Mouse (Mus musculus) MEL (cell line): ENCODE data around the gene Gm10518. TPM values are rescaled to one million over a fixed set of nuclear protein-coding genes. Genes with fewer than 3 reads are reported as not detected.

Experiments
- DNase-seq: peaks from one replicate; pipeline ENCODE4 v3.0.0; 2011; ENCODE audit warnings: low read depth, low spot score
- H3K27ac ChIP-seq: 2 replicates; pipeline ENCODE4 v1.5.1; 2012; ENCODE audit warnings: low read depth, mild to moderate bottlenecking, control low read depth, low read length, moderate library complexity; ENCODE audit not compliant: control insufficient read depth
- H3K27me3 ChIP-seq, 2 experiments: fragments of 150-350 bp in 1 of 2; sonication (generic) in 1 of 2; 2 replicates each; pipeline ENCODE4 v1.6.1; 2012; ENCODE audit warnings: low read length in 2 of 2, mild to moderate bottlenecking in 2 of 2, improper control_type of control experiment in 1 of 2, moderate library complexity in 1 of 2; ENCODE audit not compliant: insufficient read depth in 2 of 2, control insufficient read depth in 1 of 2
- H3K36me3 ChIP-seq, 2 experiments: 2 replicates each; pipeline ENCODE4 v1.6.1; 2012 to 2014; ENCODE audit warnings: low read length in 2 of 2, improper control_type of control experiment in 1 of 2, inconsistent platforms in 1 of 2, mild to moderate bottlenecking in 1 of 2; ENCODE audit not compliant: insufficient read depth in 2 of 2, control insufficient read depth in 1 of 2
- H3K4me1 ChIP-seq, 2 experiments: fragments of 150-350 bp in 1 of 2; sonication (generic) in 1 of 2; 2 replicates each; pipeline ENCODE4 v1.6.1; 2012; ENCODE audit warnings: low read length in 2 of 2, improper control_type of control experiment in 1 of 2, mild to moderate bottlenecking in 1 of 2; ENCODE audit not compliant: insufficient read depth in 2 of 2, control insufficient read depth in 1 of 2
- H3K4me3 ChIP-seq, 2 experiments: fragments of 150-350 bp in 1 of 2; sonication (generic) in 1 of 2; 2 replicates each; pipeline ENCODE4 v1.5.1; 2012; ENCODE audit warnings: low read depth in 2 of 2, low read length in 2 of 2, mild to moderate bottlenecking in 2 of 2, moderate library complexity in 2 of 2, control low read depth in 1 of 2, improper control_type of control experiment in 1 of 2; ENCODE audit not compliant: control insufficient read depth in 1 of 2, insufficient read depth in 1 of 2
- H3K79me2 ChIP-seq: 2 replicates; pipeline ENCODE4 v1.6.1; 2012; ENCODE audit warnings: mild to moderate bottlenecking, low read length, moderate library complexity; ENCODE audit not compliant: control insufficient read depth, poor library complexity, insufficient read depth
- H3K9ac ChIP-seq: 2 replicates; pipeline ENCODE4 v1.6.1; 2012; ENCODE audit warnings: low read depth, mild to moderate bottlenecking, control low read depth, low read length, moderate library complexity; ENCODE audit not compliant: control insufficient read depth, poor library complexity, severe bottlenecking
- H3K9me3 ChIP-seq: fragments of 150-350 bp; sonication (generic); replicated peaks from 2 replicates; pipeline ENCODE4 v1.6.1; 2012; ENCODE audit warnings: mild to moderate bottlenecking, low read length, improper control_type of control experiment, moderate library complexity; ENCODE audit not compliant: insufficient read depth
- CTCF ChIP-seq, 3 experiments: IDR thresholded peaks in 2 of 3; conservative IDR thresholded peaks in 1 of 3; 2 replicates each; pipeline ENCODE4 v1.5.1; 2011 to 2012; ENCODE audit warnings: low read length in 3 of 3, low read depth in 2 of 3, mild to moderate bottlenecking in 2 of 3, improper control_type of control experiment in 1 of 3, inconsistent platforms in 1 of 3, mixed read lengths in 1 of 3, moderate library complexity in 1 of 3; ENCODE audit not compliant: control insufficient read depth in 1 of 3, insufficient read depth in 1 of 3, poor library complexity in 1 of 3, severe bottlenecking in 1 of 3
- ELF1 ChIP-seq: IDR thresholded peaks from 2 replicates; pipeline ENCODE4 v1.6.1; 2014; ENCODE audit warnings: low read depth, mild to moderate bottlenecking, inconsistent platforms, low read length, improper control_type of control experiment, moderate library complexity
- GABPA ChIP-seq: IDR thresholded peaks from 2 replicates; pipeline ENCODE4 v1.6.1; 2012; ENCODE audit warnings: low read depth, mild to moderate bottlenecking, inconsistent platforms, low read length, improper control_type of control experiment, moderate library complexity
- HCFC1 ChIP-seq: IDR thresholded peaks from 2 replicates; pipeline ENCODE4 v1.6.1; 2012; ENCODE audit warnings: low read depth, mild to moderate bottlenecking, inconsistent platforms, low read length, improper control_type of control experiment, moderate library complexity
- MAFK ChIP-seq: IDR thresholded peaks from 2 replicates; pipeline ENCODE4 v1.6.1; 2011; ENCODE audit warnings: low read depth, mild to moderate bottlenecking, low read length, improper control_type of control experiment, borderline replicate concordance
- MAZ ChIP-seq: IDR thresholded peaks from 2 replicates; pipeline ENCODE4 v1.6.1; 2012; ENCODE audit warnings: low read depth, mild to moderate bottlenecking, inconsistent platforms, low read length, improper control_type of control experiment
- MYB ChIP-seq: IDR thresholded peaks from 2 replicates; pipeline ENCODE4 v1.6.1; 2011; ENCODE audit warnings: mild to moderate bottlenecking, low read depth, low read length, improper control_type of control experiment
- MYC ChIP-seq: IDR thresholded peaks from 2 replicates; pipeline ENCODE4 v1.6.1; 2011; ENCODE audit warnings: low read depth, mild to moderate bottlenecking, low read length, improper control_type of control experiment, moderate library complexity
- NELFE ChIP-seq: IDR thresholded peaks from 2 replicates; pipeline ENCODE4 v1.6.1; 2011; ENCODE audit warnings: low read depth, low read length, improper control_type of control experiment
- POLR2AphosphoS2 ChIP-seq: IDR thresholded peaks from 2 replicates; pipeline ENCODE4 v1.6.1; 2011; ENCODE audit warnings: low read length, improper control_type of control experiment
- RAD21 ChIP-seq: IDR thresholded peaks from 2 replicates; pipeline ENCODE4 v1.6.1; 2011; ENCODE audit warnings: mild to moderate bottlenecking, low read depth, low read length, improper control_type of control experiment
- SIN3A ChIP-seq: IDR thresholded peaks from 2 replicates; pipeline ENCODE4 v1.6.1; 2012; ENCODE audit warnings: low read length, improper control_type of control experiment, inconsistent platforms
- SMC3 ChIP-seq: IDR thresholded peaks from 2 replicates; pipeline ENCODE4 v1.6.1; 2011; ENCODE audit warnings: low read depth, low read length, improper control_type of control experiment
- TAL1 ChIP-seq: IDR thresholded peaks from 2 replicates; pipeline ENCODE4 v1.6.1; 2012; ENCODE audit warnings: mild to moderate bottlenecking, inconsistent platforms, low read length, moderate library complexity, mixed read lengths
- ZC3H11A ChIP-seq: IDR thresholded peaks from 2 replicates; pipeline ENCODE4 v1.6.1; 2012; ENCODE audit warnings: low read depth, mild to moderate bottlenecking, inconsistent platforms, low read length, improper control_type of control experiment
- ZNF384 ChIP-seq: IDR thresholded peaks from 2 replicates; pipeline ENCODE4 v1.6.1; 2012; ENCODE audit warnings: low read depth, mild to moderate bottlenecking, inconsistent platforms, low read length, improper control_type of control experiment
- polyA plus RNA-seq, 2 experiments: library from polyadenylated mRNA; stranded (reverse) in 1 of 2; unstranded in 1 of 2; fragments of >175 nt in 1 of 2; fragments of >200 nt in 1 of 2; gene quantifications; 2 replicates each; pipeline versions ENCODE4 v1.2.1 to v1.2.4; 2012; ENCODE audit warnings: low replicate concordance in 2 of 2, low read depth in 1 of 2; ENCODE audit not compliant: insufficient read length in 2 of 2, insufficient read depth in 1 of 2, missing spikeins in 1 of 2
- total RNA-seq: library from RNA; depleted of rRNA; stranded (reverse); fragments of 300-350 nt; gene quantifications from 2 replicates; pipeline ENCODE4 v1.2.3, GENCODE M21; 2012

The Gm10518 gene
- total and polyA plus RNA-seq, 3 experiments = 0.42 to 5.2 TPM; not detected in 1

- H3K27ac ChIP-seq = no peak overlapping the region
These were observed 17.7 kb upstream of the Gm10518 start for GRCm38 (mm10) chr1:179785502-179785901.

GRCm38 (mm10) chr1:179787281-179787680 lies 15.9 kb upstream of the Gm10518 start:
- no peak for TF ChIP-seq HCFC1
- TF ChIP-seq MAZ = no peak
- TF ChIP-seq ZNF384 = no peak
- TF ChIP-seq, all 39 proteins: peak for 0

More at GRCm38 (mm10) chr1:179785502-179785901, 17.7 kb upstream of the Gm10518 start:
- Histone ChIP-seq H3K79me2 (peaks cover 2% of the 10 kb centered on the region; the same call in 1 of the 2 replicates), H3K4me1 (no peaks in the 10 kb centered on the region; a peak in 1 of 4 replicates), H3K9ac (no peak overlapping the region), H3K4me3 (no peak overlapping the region), H3K36me3 (peaks cover under 1 to 64% of the 10 kb centered on the region in 2 experiments; a peak in 3 of 4 replicates), H3K27me3 (no peaks in the 10 kb centered on the region), H3K9me3 (no peaks in the 10 kb centered on the region)
- TF ChIP-seq POLR2AphosphoS2 = no peak
- TF ChIP-seq ZNF384 = peak; percentile 30; the same call in 1 of the 2 replicates
- no peak for TF ChIP-seq GABPA
- no peak for TF ChIP-seq TAL1
- no peak for DNase-seq

GRCm38 (mm10) chr1:179798794-179799193 lies 4.4 kb upstream of the Gm10518 start:
- Histone ChIP-seq H3K79me2 (peaks cover 45% of the 10 kb centered on the region), H3K4me3 (no peak overlapping the region), H3K4me1 (peaks cover 0 to 8% of the 10 kb centered on the region in 2 experiments; a peak in 2 of 4 replicates), H3K9me3 (no peaks in the 10 kb centered on the region), H3K36me3 (peaks cover 31 to 33% of the 10 kb centered on the region in 2 experiments), H3K27me3 (no peaks in the 10 kb centered on the region), H3K9ac (no peak overlapping the region), H3K27ac (no peak overlapping the region)
- TF ChIP-seq MYB (no peak), TAL1 (no peak), SIN3A (0 out of 2 replicates have a peak, but pooled peaks have one; percentile 17), MYC (0 out of 2 replicates have a peak, but pooled peaks have one; percentile 16), ZC3H11A (peak; percentile 15; the same call in 1 of the 2 replicates), POLR2AphosphoS2 (no peak), CTCF (IDR thresholded peaks at IDR 0.05 in 2 of 3, conservative IDR thresholded peaks at IDR 0.05 in 1 of 3; ENCODE audit: control insufficient read depth in 1 of 3, insufficient read depth in 1 of 3, low read depth in 2 of 3, low read length in 3 of 3, poor library complexity in 1 of 3, severe bottlenecking in 1 of 3) (peak in 2 of 3 experiments; percentile 10 to 42; a peak in 2 of 6 replicates), RAD21 (peak; percentile 44), SMC3 (peak; percentile 53), ELF1 (no peak), NELFE (no peak), MAFK (no peak)
- peak; percentile 57 for DNase-seq

More at GRCm38 (mm10) chr1:179787281-179787680, 15.9 kb upstream of the Gm10518 start:
- Histone ChIP-seq H3K4me3 (no peak overlapping the region), H3K27me3 (no peaks in the 10 kb centered on the region), H3K9ac (no peak overlapping the region), H3K27ac (no peak overlapping the region), H3K36me3 (peaks cover 7 to 60% of the 10 kb centered on the region in 2 experiments), H3K79me2 (peaks cover under 1% of the 10 kb centered on the region; the same call in 1 of the 2 replicates), H3K9me3 (no peaks in the 10 kb centered on the region), H3K4me1 (no peaks in the 10 kb centered on the region; a peak in 1 of 4 replicates)
- DNase-seq = no peak
